Mouse (Mus musculus) neural tube, embryonic 11.5 days (tissue): ENCODE data around the gene Ttyh3. TPM values are rescaled to one million over a fixed set of nuclear protein-coding genes. Genes with fewer than 3 reads are reported as not detected.
"Not testable (repeated sequence)": the region's sequence is repeated elsewhere in the genome, so short reads cannot be mapped to it uniquely, and the experiment has no call there.

Experiments used
- ATAC-seq: fragments of 200-750 bp; cut with Nextera tagmentation; 2 replicates; pipeline ENCODE4 v1.8.0; 2017; ENCODE audit warnings: moderate number of reproducible peaks, mild to moderate bottlenecking, moderate TSS enrichment, moderate library complexity; ENCODE audit not compliant: insufficient read depth, low FRiP score, low TSS enrichment
- DNase-seq: peaks from one replicate; pipeline ENCODE4 v3.0.0-alpha.2; 2015; ENCODE audit warnings: low spot score
- H3K27ac ChIP-seq: fragments of 300-500 bp; sonication (generic); 2 replicates; pipeline ENCODE4 v1.5.1; 2014; ENCODE audit warnings: low read depth, mild to moderate bottlenecking, low read length
- H3K27me3 ChIP-seq: fragments of 300-500 bp; sonication (generic); 2 replicates; pipeline ENCODE4 v1.6.1; 2014; ENCODE audit warnings: mild to moderate bottlenecking, low read length, mixed read lengths; ENCODE audit not compliant: control insufficient read depth, insufficient read depth
- H3K36me3 ChIP-seq: fragments of 300-500 bp; sonication (generic); 2 replicates; pipeline ENCODE4 v1.6.1; 2014; ENCODE audit warnings: mild to moderate bottlenecking, low read length, moderate library complexity, mixed read lengths; ENCODE audit not compliant: control insufficient read depth, insufficient read depth
- H3K4me1 ChIP-seq: fragments of 300-500 bp; sonication (generic); 2 replicates; pipeline ENCODE4 v1.6.1; 2014; ENCODE audit warnings: low read length, mixed read lengths; ENCODE audit not compliant: control insufficient read depth, insufficient read depth
- H3K4me2 ChIP-seq: fragments of 300-500 bp; sonication (generic); 2 replicates; pipeline ENCODE4 v1.6.1; 2014; ENCODE audit warnings: low read depth, mild to moderate bottlenecking, moderate library complexity
- H3K4me3 ChIP-seq: fragments of 300-500 bp; sonication (generic); 2 replicates; pipeline ENCODE4 v1.5.1; 2014; ENCODE audit warnings: low read depth, low read length
- H3K9ac ChIP-seq: fragments of 300-500 bp; sonication (generic); 2 replicates; pipeline ENCODE4 v1.6.1; 2014; ENCODE audit warnings: mild to moderate bottlenecking, low read length
- H3K9me3 ChIP-seq: fragments of 300-500 bp; sonication (generic); 2 replicates; pipeline ENCODE4 v1.6.1; 2016; ENCODE audit warnings: low read length; ENCODE audit not compliant: control insufficient read depth
- WGBS: fragments of 180-500 bp; shearing (Covaris S2); extraction: QIAGEN DNeasy Blood & Tissue Kit; methylation state at CpG from one replicate; pipeline ENCODE4 v1.1.7; 2014; 5-methylcytosine and 5-hydroxymethylcytosine counted together
- polyA plus RNA-seq: library from polyadenylated mRNA; unstranded; fragments of >200 nt; fragmentation: Nextera tagmentation; extraction: Ambion mirVana; gene quantifications from 2 replicates; pipeline ENCODE4 v1.2.1, GENCODE M21; 2014

Gene Ttyh3
- polyA plus RNA-seq, 1 experiment from 2014 or later = 61.0 TPM

GRCm38 (mm10) chr5:140675079-140675478 is 26.2 kb upstream of the Ttyh3 start:
- Histone ChIP-seq H3K4me1 (no peaks in the 10 kb centered on the region), H3K9me3 (no peaks in the 10 kb centered on the region), H3K4me3 (no peak overlapping the region), H3K4me2 (no peak overlapping the region), H3K9ac (no peak overlapping the region), H3K36me3 (peaks cover 6% of the 10 kb centered on the region), H3K27ac (no peak overlapping the region), H3K27me3 (no peaks in the 10 kb centered on the region)
- DNase-seq = no peak
- WGBS = 88% methylated on average over 11 of the region's 11 CpGs
- ATAC-seq = no peak

DNA sequence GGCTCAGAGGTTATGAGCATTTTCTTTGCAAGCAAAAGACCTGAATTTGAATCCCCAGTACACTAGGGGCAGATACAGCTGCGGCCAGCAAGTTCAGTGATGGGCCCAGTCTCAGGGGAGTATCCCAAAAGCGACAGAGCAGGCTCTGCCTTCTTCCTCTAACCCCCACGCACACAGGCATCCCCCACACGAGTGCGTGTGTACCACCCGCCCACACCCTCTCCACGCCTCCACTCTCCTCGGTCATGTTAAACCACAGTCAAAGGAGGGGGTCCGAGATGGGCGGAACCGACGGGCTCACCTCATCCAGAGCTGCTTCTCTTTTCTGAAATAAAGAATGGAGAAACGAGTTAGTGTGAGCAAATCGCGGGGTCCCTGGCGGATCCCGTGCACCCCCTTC is 25.2 kb upstream of the Ttyh3 start:
- whole genome bisulfite sequencing = 88% methylated on average over 17 of the region's 17 CpGs
- DNase-seq (no peak), ATAC-seq (no peak)
- H3K36me3 ChIP-seq = peaks cover 7% of the 10 kb centered on the region
- H3K27me3 ChIP-seq = no peaks in the 10 kb centered on the region
- H3K4me1 ChIP-seq = no peaks in the 10 kb centered on the region
- H3K4me3 ChIP-seq = no peak overlapping the region
- no peaks in the 10 kb centered on the region for H3K9me3 ChIP-seq
- no peak overlapping the region for H3K4me2 ChIP-seq
- H3K27ac ChIP-seq = no peak overlapping the region
- H3K9ac ChIP-seq = no peak overlapping the region

DNA sequence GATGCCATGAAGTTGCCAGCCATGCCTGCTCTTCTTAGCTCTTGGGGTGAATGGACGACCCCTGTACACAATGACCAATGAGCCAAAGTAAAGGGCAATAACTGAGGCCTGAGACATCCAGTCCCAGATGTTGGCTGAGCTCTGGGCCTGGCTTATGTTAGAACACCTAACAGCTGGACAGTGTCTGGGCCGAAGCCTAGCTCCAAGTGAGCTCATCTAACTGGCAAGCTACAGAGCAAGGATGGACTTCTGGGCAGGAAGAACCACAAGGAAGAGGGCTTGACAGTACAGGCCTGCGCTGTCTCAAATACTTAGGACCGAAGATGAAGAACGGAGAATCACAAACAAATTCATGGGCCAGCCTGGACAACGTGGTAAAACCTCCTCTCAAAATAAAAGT is 23.8 kb upstream of the Ttyh3 start:
- not testable (repeated sequence) for H3K4me1 ChIP-seq, H3K27ac ChIP-seq, H3K27me3 ChIP-seq, ATAC-seq, H3K4me2 ChIP-seq, H3K4me3 ChIP-seq, DNase-seq, H3K9ac ChIP-seq, H3K9me3 ChIP-seq
- H3K36me3 ChIP-seq = peaks cover 12% of the 10 kb centered on the region
- 90% methylated on average over 6 of the region's 6 CpGs for WGBS

DNA sequence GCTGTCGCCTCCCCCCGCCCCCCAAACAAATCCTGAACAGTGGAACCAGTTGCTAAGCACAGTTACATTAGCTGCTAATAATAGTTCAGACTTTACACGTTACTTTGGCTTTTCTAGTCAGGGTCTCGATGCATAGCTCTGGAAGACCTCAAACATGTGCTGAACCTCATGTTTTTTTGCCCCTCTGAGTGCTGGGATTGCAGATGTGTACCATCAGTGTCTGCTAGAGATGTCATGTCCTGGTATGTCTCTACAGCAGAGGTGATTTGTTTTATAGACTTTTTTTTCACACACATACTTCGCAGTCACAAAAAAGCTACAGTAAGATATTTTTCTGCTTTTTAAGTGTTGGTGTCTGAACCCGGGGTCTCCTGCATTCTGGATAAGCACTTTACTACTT is 23.3 kb upstream of the Ttyh3 start:
- Histone ChIP-seq H3K36me3 (peaks cover 12% of the 10 kb centered on the region), H3K27me3 (no peaks in the 10 kb centered on the region)
- 87% methylated on average over 6 of the region's 6 CpGs for WGBS

DNA sequence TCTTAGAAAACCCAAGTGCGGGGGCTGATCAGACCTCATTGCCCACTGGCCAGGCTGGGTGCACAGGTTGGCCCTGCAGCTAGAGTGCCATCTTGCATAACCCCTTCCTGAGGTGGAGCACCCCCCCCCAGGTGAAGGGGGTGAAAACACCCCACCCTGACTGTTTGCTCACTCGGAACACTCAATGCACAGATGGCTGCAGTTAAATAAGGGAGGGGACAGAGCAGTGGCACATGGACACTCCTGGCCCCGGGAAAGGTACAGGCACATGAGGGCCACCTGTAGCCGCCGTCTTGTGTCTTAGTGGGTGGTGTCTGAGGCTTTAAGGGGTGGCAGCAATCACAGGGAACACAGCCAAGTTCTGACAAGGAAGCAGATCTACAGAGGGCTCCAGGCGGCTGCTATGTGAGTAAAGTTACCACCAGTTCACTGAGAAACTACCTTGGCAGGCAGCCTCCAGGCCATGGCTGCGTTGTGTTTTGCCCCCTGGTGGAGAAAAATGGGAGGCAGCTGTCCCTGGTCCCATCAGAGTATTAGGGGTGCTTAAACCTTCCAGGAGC is 14.9 kb upstream of the Ttyh3 start:
- WGBS = 64% methylated on average over 7 of the region's 7 CpGs
- Histone ChIP-seq H3K9me3 (no peaks in the 10 kb centered on the region), H3K27ac (no peak overlapping the region), H3K9ac (no peak overlapping the region), H3K27me3 (no peaks in the 10 kb centered on the region), H3K4me1 (no peaks in the 10 kb centered on the region), H3K4me2 (no peak overlapping the region), H3K36me3 (peaks cover 2% of the 10 kb centered on the region; the same call in 1 of the 2 replicates), H3K4me3 (no peak overlapping the region)
- ATAC-seq (no peak), DNase-seq (peak; percentile 55)

More for the DNA sequence above, 23.3 kb upstream of the Ttyh3 start:
- Histone ChIP-seq H3K4me3 (no peak overlapping the region), H3K4me1 (no peaks in the 10 kb centered on the region), H3K4me2 (no peak overlapping the region), H3K9ac (no peak overlapping the region), H3K27ac (no peak overlapping the region), H3K9me3 (no peaks in the 10 kb centered on the region)
- ATAC-seq = no peak
- DNase-seq = no peak

DNA sequence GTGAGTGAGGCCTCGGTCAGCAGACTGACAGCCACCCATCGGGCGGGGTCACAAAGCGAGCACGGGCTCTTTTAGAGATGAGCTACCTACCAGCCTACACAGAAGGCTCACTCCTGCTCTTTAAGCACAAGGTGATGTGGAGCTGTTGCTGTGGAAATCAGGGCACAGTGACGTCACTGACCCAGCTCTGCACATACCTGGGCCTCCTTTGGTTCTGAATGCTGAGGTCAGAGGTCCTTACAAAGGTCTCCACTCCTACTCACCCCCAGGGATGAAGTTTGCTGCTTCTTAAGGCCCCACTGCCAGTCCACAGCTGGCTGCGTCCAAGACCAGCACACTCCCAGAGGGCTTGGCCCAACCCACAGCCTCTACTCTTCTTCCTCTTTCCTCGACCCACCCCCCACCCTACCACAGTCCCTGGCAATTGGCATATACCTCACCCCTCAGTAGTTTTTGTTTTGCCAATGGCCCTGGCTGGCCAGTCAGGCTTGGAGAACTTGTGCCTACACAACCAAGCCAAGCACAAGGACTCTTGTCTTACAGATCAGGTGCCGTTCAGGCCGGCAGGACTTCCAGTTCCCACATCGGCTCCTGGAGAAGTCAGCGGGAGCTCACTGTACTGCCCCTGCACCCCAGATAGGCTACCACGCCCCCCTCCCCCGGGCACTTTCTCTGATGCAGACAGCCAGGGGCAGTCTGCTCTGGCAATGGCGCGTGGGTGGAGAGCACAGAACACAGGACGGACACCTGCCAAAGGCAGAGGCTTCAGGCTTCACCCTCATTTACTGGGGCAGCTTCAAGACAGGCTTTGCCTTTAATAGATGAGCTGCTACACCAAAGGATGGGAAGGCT is 14.1 kb upstream of the Ttyh3 start:
- H3K27me3 ChIP-seq = no peaks in the 10 kb centered on the region
- H3K4me1 ChIP-seq = no peaks in the 10 kb centered on the region
- no peaks in the 10 kb centered on the region for H3K36me3 ChIP-seq
- H3K4me3 ChIP-seq = no peak overlapping the region
- no peak for DNase-seq
- H3K27ac ChIP-seq = no peak overlapping the region
- no peak overlapping the region for H3K4me2 ChIP-seq
- H3K9me3 ChIP-seq = no peaks in the 10 kb centered on the region
- no peak for ATAC-seq
- no peak overlapping the region for H3K9ac ChIP-seq
- WGBS = 74% methylated on average over 17 of the region's 17 CpGs

DNA sequence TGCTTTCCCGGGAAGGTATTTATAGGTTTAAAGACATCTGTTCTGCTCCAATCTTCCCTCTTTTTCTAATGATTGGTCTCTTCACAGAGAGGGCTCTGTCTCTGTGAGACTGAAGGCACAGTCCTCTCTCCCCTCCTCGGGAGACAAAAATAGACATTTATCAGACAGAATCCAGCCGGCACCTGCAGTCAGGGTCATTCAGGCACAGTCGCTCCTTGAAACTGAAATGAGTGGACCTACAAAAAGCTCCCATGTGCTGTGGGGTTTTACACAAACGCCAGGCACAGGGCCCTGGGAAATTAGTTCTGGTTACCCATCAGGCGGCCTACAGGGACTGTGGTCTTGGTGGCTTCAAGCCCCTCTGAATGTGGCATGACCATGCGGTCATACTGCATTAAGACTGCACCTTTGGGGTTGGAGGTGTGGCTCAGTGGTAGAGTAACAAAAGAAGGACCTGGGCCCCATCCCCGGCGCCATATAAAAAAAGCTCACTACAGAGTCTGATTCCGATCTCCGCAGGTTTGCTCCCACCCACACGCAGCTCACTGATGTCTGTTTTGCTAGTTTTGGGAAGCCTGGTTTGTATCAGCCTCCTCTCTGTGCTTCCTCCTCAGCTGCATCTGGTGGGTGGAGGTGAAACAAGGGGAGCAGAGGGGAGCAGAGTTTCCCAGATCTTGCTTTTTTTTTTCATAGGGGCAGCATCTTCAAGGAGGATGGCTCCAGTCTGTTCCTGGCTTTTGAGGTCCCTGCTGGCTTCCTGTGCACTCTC is 13.2 kb upstream of the Ttyh3 start:
- no peak overlapping the region for H3K9ac ChIP-seq
- no peak for ATAC-seq
- no peak for DNase-seq

GRCm38 (mm10) chr5:140661427-140661826 is 12.6 kb upstream of the Ttyh3 start:
- H3K9me3 ChIP-seq = no peaks in the 10 kb centered on the region
- no peak for DNase-seq
- H3K4me3 ChIP-seq = no peak overlapping the region
- no peak overlapping the region for H3K27ac ChIP-seq
- no peak overlapping the region for H3K4me2 ChIP-seq
- H3K4me1 ChIP-seq = no peaks in the 10 kb centered on the region
- no peaks in the 10 kb centered on the region for H3K36me3 ChIP-seq
- H3K9ac ChIP-seq = no peak overlapping the region
- ATAC-seq = no peak
- H3K27me3 ChIP-seq = no peaks in the 10 kb centered on the region
- 85% methylated on average over 8 of the region's 8 CpGs for WGBS

More for the DNA sequence above, 13.2 kb upstream of the Ttyh3 start:
- Histone ChIP-seq H3K9me3 (no peaks in the 10 kb centered on the region), H3K4me3 (no peak overlapping the region), H3K36me3 (no peaks in the 10 kb centered on the region), H3K27ac (no peak overlapping the region), H3K27me3 (no peaks in the 10 kb centered on the region), H3K4me1 (no peaks in the 10 kb centered on the region), H3K4me2 (no peak overlapping the region)
- 68% methylated on average over 12 of the region's 12 CpGs for WGBS
